Mouse (Mus musculus) forebrain, embryonic 10.5 days (tissue): ENCODE measurements around the gene Pde1b. TPM values are rescaled to one million over a fixed set of nuclear protein-coding genes. Genes with fewer than 3 reads are reported as not detected.

Experiments
- DNase-seq: peaks from one replicate; pipeline ENCODE4 v3.0.0-alpha.2; 2017; ENCODE audit warnings: low spot score; ENCODE audit errors: extremely low spot score
- H3K27ac ChIP-seq: fragments of 300-500 bp; sonication (generic); 2 replicates; pipeline ENCODE4 v1.5.1; 2016; ENCODE audit warnings: mild to moderate bottlenecking
- H3K27me3 ChIP-seq: fragments of 300-500 bp; sonication (generic); 2 replicates; pipeline ENCODE4 v1.6.1; 2016; ENCODE audit warnings: mild to moderate bottlenecking; ENCODE audit not compliant: poor library complexity, severe bottlenecking
- H3K36me3 ChIP-seq: fragments of 300-500 bp; sonication (generic); replicated peaks from 2 replicates; pipeline ENCODE4 v1.6.1; 2016; ENCODE audit warnings: mild to moderate bottlenecking, moderate library complexity
- H3K4me1 ChIP-seq: fragments of 300-500 bp; sonication (generic); 2 replicates; pipeline ENCODE4 v1.6.1; 2016
- H3K4me3 ChIP-seq: fragments of 300-500 bp; sonication (generic); 2 replicates; pipeline ENCODE4 v1.5.1; 2016; ENCODE audit warnings: mild to moderate bottlenecking, moderate library complexity
- H3K9me3 ChIP-seq: fragments of 300-500 bp; sonication (generic); 2 replicates; pipeline ENCODE4 v1.6.1; 2016; ENCODE audit warnings: mild to moderate bottlenecking, moderate library complexity
- WGBS: fragments of 180-500 bp; shearing (Covaris S2); methylation state at CpG from one replicate; pipeline ENCODE4 v1.1.7; 2016; 5-methylcytosine and 5-hydroxymethylcytosine counted together
- polyA plus RNA-seq: library from polyadenylated mRNA; unstranded; fragments of >200 nt; fragmentation: Nextera tagmentation; extraction: Ambion mirVana; gene quantifications from 2 replicates; pipeline ENCODE4 v1.2.1, GENCODE M21; 2016

The Pde1b gene
- polyA plus RNA-seq, 1 experiment from 2014 or later: 19.6 TPM

- peaks cover 50% of the 10 kb centered on the region for H3K4me1 ChIP-seq
- H3K27me3 ChIP-seq: peaks cover 61% of the 10 kb centered on the region
- H3K4me3 ChIP-seq: peak within 1 kb of the TSS; percentile 79
- WGBS: under 1% methylated on average over 36 of the region's 36 CpGs
- peak within 1 kb of the TSS; percentile 87 for H3K27ac ChIP-seq
- H3K9me3 ChIP-seq: no peaks in the 10 kb centered on the region
- no peaks in the 10 kb centered on the region for H3K36me3 ChIP-seq
- DNase-seq: peak; percentile 84
Measured at GRCm38 (mm10) chr15:103537822-103538213, 35.0 kb downstream of the Pde1b start, which contains the start of gene Ppp1r1a. Gene Ppp1r1a (minus strand): TSS chr15:103538003.

DNA sequence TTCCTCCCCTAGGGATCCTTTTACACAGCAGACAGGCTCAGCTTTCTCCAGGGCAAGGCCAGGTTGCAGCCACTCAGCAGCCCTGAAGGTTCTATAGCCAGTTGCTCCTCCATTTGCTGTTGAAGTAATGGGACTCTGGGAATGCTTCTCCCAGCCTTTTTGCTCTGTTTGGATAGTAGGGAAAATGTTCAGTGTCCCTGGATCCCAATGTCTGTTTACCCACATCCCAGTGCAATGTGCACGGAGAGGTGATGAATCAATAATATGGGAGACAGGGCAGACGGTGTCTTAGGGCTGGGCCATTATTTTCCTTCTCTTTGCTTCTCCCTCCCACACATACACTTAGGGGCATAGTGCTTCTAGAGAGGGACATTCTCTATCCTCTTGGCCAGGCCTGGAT is 36.4 kb downstream of the Pde1b start:
- H3K36me3 ChIP-seq: no peaks in the 10 kb centered on the region
- peaks cover 52% of the 10 kb centered on the region for H3K4me1 ChIP-seq
- no peak overlapping the region for H3K4me3 ChIP-seq
- H3K9me3 ChIP-seq: no peaks in the 10 kb centered on the region
- H3K27ac ChIP-seq: no peak overlapping the region
- WGBS: 74% methylated on average over 2 of the region's 2 CpGs
- H3K27me3 ChIP-seq: peaks cover 61% of the 10 kb centered on the region
- peak; percentile 12 for DNase-seq

DNA sequence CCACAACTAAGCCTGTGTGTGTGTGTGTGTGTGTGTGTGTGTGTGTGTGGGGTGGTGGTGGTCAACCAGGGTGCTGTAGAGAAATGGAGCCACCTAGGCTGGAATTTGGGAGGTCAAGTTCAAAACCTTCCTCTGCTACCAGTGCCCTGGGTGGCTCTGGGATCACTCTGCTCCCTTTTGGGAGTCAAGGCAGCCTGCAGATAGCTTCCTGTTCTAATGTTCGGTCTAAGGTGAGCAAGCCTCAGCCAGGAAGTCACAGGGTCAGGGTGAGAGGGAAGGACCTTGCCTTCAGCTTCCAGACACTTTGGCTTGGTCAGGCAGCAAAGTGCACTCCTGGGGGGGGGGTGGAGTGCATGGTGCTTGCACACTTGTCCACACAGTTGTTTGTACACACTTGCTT is 37.8 kb downstream of the Pde1b start:
- H3K4me3 ChIP-seq: no peak overlapping the region
- H3K27ac ChIP-seq: no peak overlapping the region
- DNase-seq: peak; percentile 13
- no peaks in the 10 kb centered on the region for H3K9me3 ChIP-seq
- H3K36me3 ChIP-seq: no peaks in the 10 kb centered on the region
- peaks cover 51% of the 10 kb centered on the region for H3K27me3 ChIP-seq
- WGBS: 100% methylated on average over 1 of the region's 1 CpGs
- peaks cover 38% of the 10 kb centered on the region for H3K4me1 ChIP-seq

GRCm38 (mm10) chr15:103542526-103542925 is 39.7 kb downstream of the Pde1b start:
- Histone ChIP-seq H3K27me3 (peaks cover 34% of the 10 kb centered on the region), H3K9me3 (no peaks in the 10 kb centered on the region), H3K4me3 (no peak overlapping the region), H3K4me1 (peaks cover 25% of the 10 kb centered on the region), H3K36me3 (no peaks in the 10 kb centered on the region), H3K27ac (no peak overlapping the region)
- no peak for DNase-seq

DNA sequence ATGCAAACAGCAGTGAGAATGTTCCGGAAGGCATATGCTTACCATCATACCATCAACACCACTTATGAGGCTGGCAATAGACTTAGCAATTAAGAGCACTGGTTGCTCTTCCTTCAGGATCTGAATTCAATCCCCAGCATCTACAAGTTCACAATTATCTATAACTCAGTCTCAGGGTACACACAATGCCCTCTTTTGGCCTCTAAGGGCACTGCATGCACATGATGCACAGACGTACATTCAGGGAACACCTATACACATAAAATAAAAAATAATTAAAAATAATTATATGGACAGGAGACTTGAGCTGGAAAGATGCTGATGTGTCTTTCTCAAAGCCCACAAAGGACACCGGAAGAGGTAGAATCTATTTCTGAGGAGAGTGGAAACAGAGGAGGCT is 45.1 kb downstream of the Pde1b start:
- DNase-seq: peak; percentile 12
- 83% methylated on average over 3 of the region's 3 CpGs for WGBS
- Histone ChIP-seq H3K27me3 (no peaks in the 10 kb centered on the region; the same call in 1 of the 2 replicates), H3K4me3 (no peak overlapping the region), H3K4me1 (peaks cover 6% of the 10 kb centered on the region), H3K36me3 (no peaks in the 10 kb centered on the region), H3K9me3 (no peaks in the 10 kb centered on the region), H3K27ac (no peak overlapping the region)

DNA sequence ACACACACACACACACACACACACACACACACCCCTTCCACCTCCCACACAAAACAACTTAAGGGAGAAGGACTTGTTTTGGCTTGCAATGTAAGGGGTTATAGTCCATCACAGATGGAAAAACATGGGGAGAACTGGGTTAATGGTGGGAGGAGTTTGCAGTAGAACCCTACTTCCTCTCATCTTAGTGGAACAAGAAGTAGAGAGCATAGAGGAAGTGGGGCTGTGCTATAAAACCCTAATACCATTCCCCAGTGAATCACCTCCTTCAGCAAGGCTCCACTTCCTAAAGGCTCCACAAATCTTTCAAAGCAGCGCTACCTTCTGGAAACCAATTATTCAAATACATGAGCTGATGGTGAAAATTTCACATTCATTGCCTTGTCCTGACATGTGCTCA is 46.6 kb downstream of the Pde1b start:
- no peaks in the 10 kb centered on the region for H3K4me1 ChIP-seq
- H3K36me3 ChIP-seq: no peaks in the 10 kb centered on the region
- DNase-seq: peak; percentile 6
- H3K27me3 ChIP-seq: no peaks in the 10 kb centered on the region; the same call in 1 of the 2 replicates
- H3K27ac ChIP-seq: no peak overlapping the region
- H3K9me3 ChIP-seq: no peaks in the 10 kb centered on the region
- 91% methylated on average over 1 of the region's 1 CpGs for whole genome bisulfite sequencing
- H3K4me3 ChIP-seq: no peak overlapping the region

- H3K36me3 ChIP-seq: no peaks in the 10 kb centered on the region
- no peak overlapping the region for H3K4me3 ChIP-seq
- H3K27ac ChIP-seq: no peak overlapping the region
- H3K4me1 ChIP-seq: no peaks in the 10 kb centered on the region
- 50% methylated on average over 1 of the region's 1 CpGs for WGBS
- peak; percentile 12 for DNase-seq
- H3K27me3 ChIP-seq: no peaks in the 10 kb centered on the region; the same call in 1 of the 2 replicates
- H3K9me3 ChIP-seq: no peaks in the 10 kb centered on the region
Measured at GRCm38 (mm10) chr15:103551053-103551452, 48.2 kb downstream of the Pde1b start.

DNA sequence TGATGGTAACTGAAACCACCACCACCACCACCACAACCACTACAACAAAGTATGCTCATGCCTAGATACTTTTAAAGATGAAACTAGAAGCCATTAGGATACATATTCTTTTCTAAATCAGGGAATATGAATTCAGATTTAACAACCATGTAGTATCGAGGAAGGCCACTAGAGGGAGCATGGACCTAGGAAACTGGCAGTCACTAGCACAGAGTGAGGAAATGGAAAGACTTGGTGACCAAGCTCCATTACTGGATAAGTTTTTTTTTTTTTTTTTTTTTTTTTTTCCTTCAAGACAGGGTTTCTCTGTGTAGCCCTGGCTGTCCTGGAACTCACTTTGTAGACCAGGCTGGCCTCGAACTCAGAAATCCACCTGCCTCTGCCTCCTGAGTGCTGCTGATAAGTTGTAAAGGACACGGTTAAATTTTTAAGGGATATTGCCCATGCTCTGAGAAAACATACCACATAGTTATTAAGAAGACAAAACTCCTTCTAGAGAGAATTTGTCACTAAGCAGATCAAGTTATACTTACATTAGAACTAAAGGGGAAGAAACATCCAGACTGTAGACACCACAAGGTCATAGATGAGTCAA is 49.4 kb downstream of the Pde1b start:
- Histone ChIP-seq H3K27ac (no peak overlapping the region), H3K4me3 (no peak overlapping the region), H3K27me3 (no peaks in the 10 kb centered on the region), H3K4me1 (no peaks in the 10 kb centered on the region), H3K9me3 (no peaks in the 10 kb centered on the region), H3K36me3 (no peaks in the 10 kb centered on the region)
- 44% methylated on average over 3 of the region's 3 CpGs for WGBS
- peak; percentile 17 for DNase-seq

- H3K36me3 ChIP-seq: no peaks in the 10 kb centered on the region
- no peak for DNase-seq
- H3K27me3 ChIP-seq: no peaks in the 10 kb centered on the region
- H3K4me1 ChIP-seq: no peaks in the 10 kb centered on the region
- no peak within 1 kb of the TSS for H3K4me3 ChIP-seq
- no peaks in the 10 kb centered on the region for H3K9me3 ChIP-seq
- H3K27ac ChIP-seq: no peak within 1 kb of the TSS
Measured at GRCm38 (mm10) chr15:103564981-103565380, 62.1 kb downstream of the Pde1b start, which contains the start of gene Glycam1. Gene Glycam1 (minus strand): TSS chr15:103565081.

Other genes starting within 250 kb of the Pde1b start
- gene Nfe2, start 244.6 kb upstream of the Pde1b start, polyA plus RNA-seq: 5.5 and 8.3 TPM in 2 replicates
- 279 and 280 TPM in 2 replicates for gene Copz1, start 230.3 kb upstream of the Pde1b start, polyA plus RNA-seq
- 0.14 and 0.36 TPM in 2 replicates for gene Gpr84, start 192.4 kb upstream of the Pde1b start, polyA plus RNA-seq
- 23.1 and 23.6 TPM in 2 replicates for gene Zfp385a, start 162.9 kb upstream of the Pde1b start, polyA plus RNA-seq
- 22.8 and 25.6 TPM in 2 replicates for gene Itga5, start 136.3 kb upstream of the Pde1b start, polyA plus RNA-seq
- not detected in 2 replicates for gene Gtsf1, start 72.6 kb upstream of the Pde1b start, polyA plus RNA-seq
- 0.41 TPM in 1 of 2 replicates, not detected in the other for gene Gtsf2, start 54.6 kb upstream of the Pde1b start, polyA plus RNA-seq
- gene Nckap1l, start 49.2 kb upstream of the Pde1b start, polyA plus RNA-seq: 1.2 and 1.3 TPM in 2 replicates
- gene Ppp1r1a, start 35.0 kb downstream of the Pde1b start, polyA plus RNA-seq: 34.4 and 36.0 TPM in 2 replicates
- gene Glycam1, start 62.0 kb downstream of the Pde1b start, polyA plus RNA-seq: not detected in 2 replicates